Mouse (Mus musculus): Measurements from ENCODE around the gene Olfr657.

Gene Olfr657

DNA sequence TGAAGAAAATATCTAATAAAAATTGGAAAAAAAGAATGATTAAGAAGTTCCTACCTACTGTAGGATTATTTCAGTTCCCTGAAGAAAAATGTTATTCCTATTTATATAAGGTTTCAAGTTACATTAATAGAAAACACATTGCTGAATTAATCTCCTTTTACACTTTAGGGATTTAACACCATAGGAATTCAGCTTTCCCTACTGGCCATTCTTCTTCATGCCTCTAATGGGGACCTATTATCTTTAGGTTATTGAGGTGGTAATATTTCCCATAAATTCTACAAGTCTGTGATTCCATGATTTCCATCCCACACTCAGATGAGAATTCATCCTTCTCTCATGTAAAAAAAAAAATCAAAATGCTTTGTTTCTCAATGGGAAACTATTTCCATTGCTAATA lies at the start of gene Olfr657:
Gene Olfr657, plus strand, starts transcription at position 301 of the 400 bp plus-strand sequence.
- in situ Hi-C loops (cut with MboI, MseI) = loop anchor here in 1 of 2 experiments (25.0 kb wide), 1 partner anchor 888 kb away; no protein-coding TSS in a partner anchor

DNA sequence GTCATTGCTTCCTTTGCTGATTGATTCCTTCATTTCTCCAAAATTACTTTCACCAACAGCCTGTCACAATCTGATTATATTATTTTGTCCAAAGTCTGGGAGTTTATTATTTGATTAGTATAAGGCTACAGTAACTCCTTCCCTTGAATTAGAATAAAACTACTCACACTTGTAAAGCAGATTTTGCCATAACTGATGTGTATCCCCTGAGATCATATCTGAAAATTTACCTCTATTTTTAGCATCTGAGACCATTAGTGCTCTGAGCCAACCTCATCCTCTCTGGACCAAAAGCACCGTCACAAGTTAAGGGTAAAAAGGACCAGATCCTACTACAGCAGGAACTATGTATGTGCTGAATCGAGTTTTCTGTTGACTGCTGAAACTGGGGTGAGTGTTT lies 47.6 kb upstream of the Olfr657 start, which contains the start of gene Olfr653:
Gene Olfr653, plus strand, starts transcription at position 301 of the 400 bp plus-strand sequence.
- in situ Hi-C loops (cut with MboI, MseI) = loop anchor here in 1 of 2 experiments (10.0 kb wide), 1 partner anchor 362 kb away; the partner anchor contains the start of gene Trim6

DNA sequence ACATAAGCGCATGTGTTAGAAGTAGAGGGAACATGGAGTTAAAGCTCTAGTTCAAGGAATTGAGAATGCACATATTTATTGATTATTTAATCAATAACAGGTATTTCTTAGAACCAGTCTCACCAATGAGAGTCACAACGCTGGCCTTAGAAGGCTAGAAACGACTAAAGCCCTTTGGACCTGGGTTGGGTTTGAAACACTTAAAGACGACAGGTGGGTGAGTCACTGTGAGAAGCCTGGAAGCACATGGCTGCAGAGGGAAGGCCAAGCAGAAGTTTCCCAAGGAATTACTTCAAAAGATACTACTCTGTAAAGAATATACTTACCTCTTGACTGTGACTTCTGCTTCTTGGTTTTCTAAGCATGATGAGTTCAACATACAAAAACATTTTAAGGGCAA lies 43.7 kb upstream of the Olfr657 start:
- in situ Hi-C loops (cut with MboI, MseI) = no loop called here

DNA sequence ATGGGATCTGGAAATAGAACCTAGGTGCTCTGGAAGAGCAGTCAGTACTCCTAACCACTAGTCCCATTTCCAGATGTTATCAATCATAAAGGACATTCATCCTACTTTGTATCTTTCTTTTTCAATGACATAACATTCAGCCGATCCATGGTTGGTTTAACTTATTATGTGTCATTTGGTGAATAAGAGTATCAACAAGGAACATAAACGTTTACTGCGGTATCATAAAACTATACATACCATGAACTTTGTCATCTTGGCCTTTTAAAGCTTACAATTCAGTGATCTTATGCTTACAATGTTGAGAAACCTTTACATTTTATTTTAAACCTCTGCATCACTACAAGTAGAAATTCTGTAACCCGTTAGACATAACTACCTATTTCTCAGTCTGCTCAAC lies 43.2 kb upstream of the Olfr657 start:
- in situ Hi-C loops (cut with MboI, MseI) = no loop called here

DNA sequence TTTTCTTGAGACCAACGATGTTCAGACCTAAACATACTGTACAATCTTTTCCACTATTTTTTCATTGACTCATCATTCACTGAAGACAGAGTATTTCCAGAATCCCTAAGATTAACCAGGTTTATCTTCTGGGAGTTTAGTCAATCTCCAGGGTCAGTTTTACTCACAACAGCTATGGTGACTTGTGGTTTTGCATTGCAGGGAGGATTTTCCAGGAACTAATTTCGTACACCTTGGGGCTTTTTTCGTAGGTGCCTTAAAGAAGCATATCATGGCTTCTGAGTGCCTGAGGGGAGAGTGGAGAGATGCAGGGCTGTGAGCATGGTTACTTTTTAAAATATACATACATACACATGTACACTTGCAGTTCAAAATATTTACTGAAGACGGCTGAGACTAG lies 37.9 kb upstream of the Olfr657 start, which contains the start of gene Olfr654:
Gene Olfr654, plus strand, starts transcription at position 301 of the 400 bp plus-strand sequence.
- in situ Hi-C loops (cut with MboI, MseI) = no loop called here

DNA sequence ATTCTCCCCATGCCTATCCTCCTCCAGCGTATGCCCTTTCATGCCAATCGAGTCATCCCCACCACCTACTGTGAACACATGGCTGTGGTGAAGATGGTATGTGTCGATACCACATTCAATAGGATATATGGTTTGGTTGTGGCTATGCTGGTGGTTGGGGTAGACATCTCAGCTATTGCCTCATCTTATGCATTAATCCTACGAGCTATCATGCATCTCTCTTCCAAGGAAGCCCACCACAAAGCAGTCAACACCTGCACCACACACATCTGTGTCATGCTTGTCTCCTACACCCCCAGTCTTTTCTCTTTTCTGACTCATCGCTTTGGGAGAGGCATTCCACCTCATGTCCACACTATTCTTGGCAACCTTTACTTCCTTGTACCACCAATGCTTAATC lies 36.3 kb upstream of the Olfr657 start:
- in situ Hi-C loops (cut with MboI, MseI) = no loop called here

DNA sequence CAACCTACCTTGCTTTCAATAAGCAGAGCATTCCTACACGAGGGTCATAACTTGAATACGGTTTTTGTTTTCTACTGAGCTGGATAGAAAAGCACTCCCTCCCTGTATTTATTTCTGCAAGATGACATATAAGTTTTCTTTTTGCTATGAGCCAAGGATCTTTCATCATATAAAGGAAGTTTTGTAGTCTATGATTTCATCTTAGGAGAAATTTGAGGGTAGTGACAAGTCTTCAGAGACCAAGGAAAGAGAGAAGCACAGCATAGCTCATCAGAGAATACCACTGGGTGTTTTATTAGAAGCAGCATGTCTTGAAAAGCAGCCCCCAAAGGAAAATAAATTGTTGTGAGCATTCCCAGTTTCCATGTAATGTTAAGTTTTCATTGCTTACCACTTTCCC lies 22.9 kb upstream of the Olfr657 start, which contains the start of gene Olfr655:
Gene Olfr655, minus strand, starts transcription at position 101 of the 400 bp plus-strand sequence.
- in situ Hi-C loops (cut with MboI, MseI) = loop anchor here (5.0 to 25.0 kb wide), 6 partner anchors 154 to 911 kb away; partner anchors contain the start of genes Olfr649 (in 1 of the 2) and Trim30b (in 1 of the 2)

DNA sequence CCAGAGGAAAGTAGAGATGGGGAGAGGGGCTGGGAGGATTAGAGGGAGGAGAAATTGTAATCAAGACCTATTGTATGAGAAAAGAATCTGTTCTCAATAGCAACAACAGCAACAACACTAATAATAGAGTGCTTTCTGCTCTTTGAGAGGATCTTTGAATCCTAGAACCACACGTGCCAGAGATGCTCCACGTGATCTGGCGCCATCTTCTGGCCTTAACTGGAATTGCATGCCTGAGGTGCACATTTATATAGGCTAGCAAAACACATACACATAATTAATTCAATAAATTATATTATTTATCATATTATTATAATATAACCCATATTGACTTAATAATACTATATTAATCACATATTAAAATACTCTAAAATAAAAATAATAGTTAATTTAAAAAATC lies 21.4 kb upstream of the Olfr657 start:
- in situ Hi-C loops (cut with MboI, MseI) = loop anchor here (5.0 to 25.0 kb wide), 6 partner anchors 156 to 909 kb away; partner anchors contain the start of genes Olfr649 (in 1 of the 2) and Trim30b (in 1 of the 2)

DNA sequence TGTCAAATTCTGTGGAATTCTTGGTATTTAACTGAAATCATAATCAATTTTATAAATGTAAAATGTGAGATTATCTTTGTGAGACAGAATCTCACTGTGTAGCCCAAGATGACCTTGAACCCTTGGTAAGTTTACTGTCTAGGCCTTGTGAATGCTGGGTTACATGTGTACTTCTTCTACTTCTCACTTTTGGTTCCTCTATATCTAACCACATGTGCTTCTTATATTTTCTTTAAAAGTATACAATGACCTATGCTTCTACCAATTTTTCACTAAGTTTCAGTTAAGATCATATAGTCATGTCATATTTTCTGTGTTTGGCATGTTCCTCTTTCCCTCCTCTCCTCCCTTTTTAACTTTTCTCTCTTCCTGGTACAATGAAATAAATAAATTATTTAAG lies 19.9 kb upstream of the Olfr657 start:
- in situ Hi-C loops (cut with MboI, MseI) = loop anchor here (5.0 to 25.0 kb wide), 7 partner anchors 157 to 908 kb away; partner anchors contain the start of genes Olfr649 (in 1 of the 2) and Trim30b (in 1 of the 2)

DNA sequence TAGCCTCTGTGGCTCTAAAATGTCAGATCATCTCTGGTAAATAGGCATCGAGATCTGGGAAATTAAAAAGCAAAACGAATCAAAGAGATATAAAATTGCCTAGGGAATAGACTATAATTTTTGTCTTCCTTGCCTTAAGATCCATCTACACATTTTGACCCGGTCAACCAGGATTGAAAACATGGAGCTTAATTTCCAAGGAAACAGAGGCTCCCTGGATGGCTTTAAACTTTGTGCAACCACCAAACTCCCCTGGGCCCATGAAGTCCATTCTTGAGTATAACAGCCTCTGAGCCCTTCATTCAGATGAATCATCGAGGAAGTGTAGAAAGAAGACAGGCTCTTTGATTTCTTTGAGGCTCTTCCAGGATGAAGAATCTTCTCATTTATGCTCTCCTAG lies 10.9 kb upstream of the Olfr657 start, which contains the start of gene Olfr656:
Gene Olfr656, plus strand, starts transcription at position 301 of the 400 bp plus-strand sequence.
- in situ Hi-C loops (cut with MboI, MseI) = loop anchor here in 1 of 2 experiments (25.0 kb wide), 1 partner anchor 899 kb away; no protein-coding TSS in a partner anchor

DNA sequence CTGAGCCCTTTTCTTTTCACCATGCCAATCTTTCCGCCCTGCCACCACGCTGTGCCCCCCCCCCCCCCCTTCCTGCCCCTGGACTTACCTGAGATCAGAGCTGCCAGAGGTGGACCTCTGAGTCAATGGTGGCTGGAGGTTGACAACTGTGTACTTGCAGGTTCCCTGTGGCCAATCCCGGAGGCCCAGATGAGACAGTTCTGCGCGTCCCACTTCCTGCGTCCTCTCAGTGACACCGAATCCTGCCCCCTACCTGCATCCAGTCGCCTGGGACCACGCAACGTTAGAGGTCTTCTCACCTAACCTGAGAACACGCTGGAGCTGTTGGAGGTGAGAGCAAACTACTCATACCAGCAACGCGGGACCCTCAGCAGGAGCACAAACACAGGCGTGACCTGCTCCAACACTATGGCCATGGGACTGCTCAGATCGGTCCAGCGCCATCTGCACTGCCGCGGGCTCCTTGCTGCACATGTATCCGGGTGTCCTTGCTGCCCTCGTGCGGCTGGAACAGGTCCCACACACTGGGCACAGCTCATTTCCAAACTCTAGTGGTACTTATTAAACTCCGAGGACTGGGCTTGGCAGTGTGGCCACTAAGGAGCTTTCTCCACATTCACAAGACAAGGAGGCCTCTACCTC lies 22.4 kb downstream of the Olfr657 start, which contains the start of gene Olfr658:
Gene Olfr658, minus strand, starts transcription at position 465 of the 642 bp plus-strand sequence.
- in situ Hi-C loops (cut with MboI, MseI) = no loop called here

DNA sequence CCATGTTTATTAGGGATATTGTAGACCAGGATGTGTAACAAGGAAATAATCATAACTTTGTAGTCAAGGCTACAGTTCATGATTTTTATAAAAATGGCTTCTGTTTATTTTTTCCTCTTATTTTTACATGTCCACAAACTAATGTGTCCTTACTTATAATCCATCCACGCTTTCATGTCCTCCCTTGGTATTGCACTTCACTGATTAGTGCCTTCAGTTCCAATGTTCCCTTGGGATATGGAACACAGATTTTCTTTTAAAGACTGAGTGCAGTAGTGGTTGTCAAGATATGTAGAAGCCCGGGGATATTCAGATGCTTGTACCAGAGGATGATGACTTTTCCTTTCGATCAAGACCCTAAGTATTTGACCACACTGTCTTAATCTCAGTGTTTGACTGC lies 41.9 kb downstream of the Olfr657 start, which contains the start of gene Olfr659:
Gene Olfr659, plus strand, starts transcription at position 301 of the 400 bp plus-strand sequence.
- in situ Hi-C loops (cut with MboI, MseI) = no loop called here

DNA sequence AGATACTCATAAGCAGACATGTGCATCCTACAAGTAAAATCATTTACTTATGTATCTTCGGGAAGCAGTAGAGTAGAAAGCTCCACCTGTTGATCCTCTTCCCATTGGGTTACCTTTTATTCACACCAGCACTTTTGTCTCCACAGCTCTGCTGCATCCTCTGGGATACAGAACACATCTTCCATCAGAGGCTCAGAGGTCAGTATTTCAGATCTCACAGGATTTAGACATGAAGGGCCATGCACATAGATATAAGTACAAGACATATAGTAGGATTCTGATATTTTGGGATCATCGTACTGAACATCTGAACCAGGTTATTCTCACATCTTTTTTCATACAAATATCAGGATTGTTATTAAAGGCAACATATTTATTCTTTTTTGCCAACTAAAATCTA lies 61.6 kb downstream of the Olfr657 start, which contains the start of gene Olfr661:
Gene Olfr661, plus strand, starts transcription at position 301 of the 400 bp plus-strand sequence.
- in situ Hi-C loops (cut with MboI, MseI) = no loop called here

All from T-helper 17 cell (primary cell).